Mouse (Mus musculus): ENCODE measurements at regions not wholly inside any gene's neighbourhood (a gene's known extent, or its start where the extent isn't known, plus 50 kb on each side); places are given as distances from the start of the nearest gene placed in this dataset.
"Not testable (repeated sequence)": the region's sequence is repeated elsewhere in the genome, so short reads cannot be mapped to it uniquely, and the experiment has no call there.

- H3K4me2 ChIP-seq (ENCODE audit: low read length); H3K27me3 ChIP-seq (replicated peaks; ENCODE audit: control insufficient read depth, insufficient read depth, low read length); H3K4me1 ChIP-seq (replicated peaks; ENCODE audit: control insufficient read depth, insufficient read depth, low read length); H3K4me3 ChIP-seq (ENCODE audit: low read depth, low read length); ATAC-seq (replicated peaks; ENCODE audit: low FRiP score, low TSS enrichment, low read depth); H3K36me3 ChIP-seq (ENCODE audit: control insufficient read depth, insufficient read depth, low read length); H3K9me3 ChIP-seq (ENCODE audit: control insufficient read depth, low read length); H3K27ac ChIP-seq (ENCODE audit: low read depth); DNase-seq (ENCODE audit: low spot score); H3K9ac ChIP-seq (ENCODE audit: low read length): not testable (repeated sequence)
- WGBS: 69% methylated on average over 7 of the region's 9 CpGs
Observed at GRCm38 (mm10) chr14:53662700-53663355, 591.1 kb downstream of the Dad1 start.

- H3K9me3 ChIP-seq (ENCODE audit: control insufficient read depth, low read length); H3K4me3 ChIP-seq (ENCODE audit: low read depth, low read length); H3K4me1 ChIP-seq (replicated peaks; ENCODE audit: control insufficient read depth, insufficient read depth, low read length); H3K4me2 ChIP-seq (ENCODE audit: low read length); H3K27ac ChIP-seq (ENCODE audit: low read depth); ATAC-seq (replicated peaks; ENCODE audit: low FRiP score, low TSS enrichment, low read depth); H3K9ac ChIP-seq (ENCODE audit: low read length); H3K36me3 ChIP-seq (ENCODE audit: control insufficient read depth, insufficient read depth, low read length); DNase-seq (ENCODE audit: low spot score); H3K27me3 ChIP-seq (replicated peaks; ENCODE audit: control insufficient read depth, insufficient read depth, low read length): not testable (repeated sequence)
- 91% methylated on average over 3 of the region's 3 CpGs for WGBS
Observed at GRCm38 (mm10) chr14:53654669-53655068, 599.2 kb downstream of the Dad1 start.

- not testable (repeated sequence) for H3K36me3 ChIP-seq (ENCODE audit: control insufficient read depth, insufficient read depth, low read length); DNase-seq (ENCODE audit: low spot score); H3K4me1 ChIP-seq (replicated peaks; ENCODE audit: control insufficient read depth, insufficient read depth, low read length); ATAC-seq (replicated peaks; ENCODE audit: low FRiP score, low TSS enrichment, low read depth); H3K4me3 ChIP-seq (ENCODE audit: low read depth, low read length); H3K9ac ChIP-seq (ENCODE audit: low read length); H3K9me3 ChIP-seq (ENCODE audit: control insufficient read depth, low read length); H3K4me2 ChIP-seq (ENCODE audit: low read length); H3K27me3 ChIP-seq (replicated peaks; ENCODE audit: control insufficient read depth, insufficient read depth, low read length); H3K27ac ChIP-seq (ENCODE audit: low read depth)
- WGBS: 68% methylated on average over 4 of the region's 5 CpGs
Observed at GRCm38 (mm10) chr14:53651061-53651460, 602.8 kb downstream of the Dad1 start.

GRCm38 (mm10) chr14:53649189-53649588 lies 604.7 kb downstream of the Dad1 start:
- H3K36me3 ChIP-seq (ENCODE audit: control insufficient read depth, insufficient read depth, low read length); ATAC-seq (replicated peaks; ENCODE audit: low FRiP score, low TSS enrichment, low read depth); DNase-seq (ENCODE audit: low spot score); H3K9me3 ChIP-seq (ENCODE audit: control insufficient read depth, low read length); H3K27ac ChIP-seq (ENCODE audit: low read depth); H3K4me1 ChIP-seq (replicated peaks; ENCODE audit: control insufficient read depth, insufficient read depth, low read length); H3K9ac ChIP-seq (ENCODE audit: low read length); H3K4me2 ChIP-seq (ENCODE audit: low read length); H3K27me3 ChIP-seq (replicated peaks; ENCODE audit: control insufficient read depth, insufficient read depth, low read length); H3K4me3 ChIP-seq (ENCODE audit: low read depth, low read length): not testable (repeated sequence)
- WGBS: 75% methylated on average over 2 of the region's 2 CpGs

GRCm38 (mm10) chr14:53640441-53640840 lies 613.5 kb downstream of the Dad1 start:
- not testable (repeated sequence) for H3K27ac ChIP-seq (ENCODE audit: low read depth); H3K9me3 ChIP-seq (ENCODE audit: control insufficient read depth, low read length); H3K4me3 ChIP-seq (ENCODE audit: low read depth, low read length); H3K9ac ChIP-seq (ENCODE audit: low read length); H3K4me1 ChIP-seq (replicated peaks; ENCODE audit: control insufficient read depth, insufficient read depth, low read length); ATAC-seq (replicated peaks; ENCODE audit: low FRiP score, low TSS enrichment, low read depth); H3K27me3 ChIP-seq (replicated peaks; ENCODE audit: control insufficient read depth, insufficient read depth, low read length); DNase-seq (ENCODE audit: low spot score); H3K4me2 ChIP-seq (ENCODE audit: low read length); H3K36me3 ChIP-seq (ENCODE audit: control insufficient read depth, insufficient read depth, low read length)
- WGBS: 44% methylated on average over 1 of the region's 1 CpGs

GRCm38 (mm10) chr14:53637664-53638063 lies 616.2 kb downstream of the Dad1 start:
- not testable (repeated sequence) for ATAC-seq (replicated peaks; ENCODE audit: low FRiP score, low TSS enrichment, low read depth); H3K9ac ChIP-seq (ENCODE audit: low read length); H3K4me3 ChIP-seq (ENCODE audit: low read depth, low read length); DNase-seq (ENCODE audit: low spot score); H3K27me3 ChIP-seq (replicated peaks; ENCODE audit: control insufficient read depth, insufficient read depth, low read length); H3K4me1 ChIP-seq (replicated peaks; ENCODE audit: control insufficient read depth, insufficient read depth, low read length); H3K27ac ChIP-seq (ENCODE audit: low read depth); H3K4me2 ChIP-seq (ENCODE audit: low read length); H3K9me3 ChIP-seq (ENCODE audit: control insufficient read depth, low read length); H3K36me3 ChIP-seq (ENCODE audit: control insufficient read depth, insufficient read depth, low read length)
- WGBS: 92% methylated on average over 1 of the region's 1 CpGs

GRCm38 (mm10) chr14:53635206-53635605 lies 618.7 kb downstream of the Dad1 start:
- not testable (repeated sequence) for ATAC-seq (replicated peaks; ENCODE audit: low FRiP score, low TSS enrichment, low read depth); H3K36me3 ChIP-seq (ENCODE audit: control insufficient read depth, insufficient read depth, low read length); H3K4me2 ChIP-seq (ENCODE audit: low read length); H3K9ac ChIP-seq (ENCODE audit: low read length); H3K27ac ChIP-seq (ENCODE audit: low read depth); H3K27me3 ChIP-seq (replicated peaks; ENCODE audit: control insufficient read depth, insufficient read depth, low read length); H3K9me3 ChIP-seq (ENCODE audit: control insufficient read depth, low read length); H3K4me1 ChIP-seq (replicated peaks; ENCODE audit: control insufficient read depth, insufficient read depth, low read length); H3K4me3 ChIP-seq (ENCODE audit: low read depth, low read length); DNase-seq (ENCODE audit: low spot score)
- 57% methylated on average over 7 of the region's 7 CpGs for WGBS

- H3K36me3 ChIP-seq (ENCODE audit: control insufficient read depth, insufficient read depth, low read length); H3K9me3 ChIP-seq (ENCODE audit: control insufficient read depth, low read length); H3K9ac ChIP-seq (ENCODE audit: low read length); H3K27ac ChIP-seq (ENCODE audit: low read depth); H3K4me3 ChIP-seq (ENCODE audit: low read depth, low read length); H3K4me1 ChIP-seq (replicated peaks; ENCODE audit: control insufficient read depth, insufficient read depth, low read length); H3K27me3 ChIP-seq (replicated peaks; ENCODE audit: control insufficient read depth, insufficient read depth, low read length); DNase-seq (ENCODE audit: low spot score); ATAC-seq (replicated peaks; ENCODE audit: low FRiP score, low TSS enrichment, low read depth); H3K4me2 ChIP-seq (ENCODE audit: low read length): not testable (repeated sequence)
- 36% methylated on average over 4 of the region's 5 CpGs for WGBS
Observed at GRCm38 (mm10) chr14:53634320-53634979, 619.5 kb downstream of the Dad1 start.

- not testable (repeated sequence) for H3K4me2 ChIP-seq (ENCODE audit: low read length); H3K36me3 ChIP-seq (ENCODE audit: control insufficient read depth, insufficient read depth, low read length); DNase-seq (ENCODE audit: low spot score); H3K4me1 ChIP-seq (replicated peaks; ENCODE audit: control insufficient read depth, insufficient read depth, low read length); H3K9me3 ChIP-seq (ENCODE audit: control insufficient read depth, low read length); H3K27me3 ChIP-seq (replicated peaks; ENCODE audit: control insufficient read depth, insufficient read depth, low read length); H3K27ac ChIP-seq (ENCODE audit: low read depth); H3K9ac ChIP-seq (ENCODE audit: low read length); H3K4me3 ChIP-seq (ENCODE audit: low read depth, low read length); ATAC-seq (replicated peaks; ENCODE audit: low FRiP score, low TSS enrichment, low read depth)
- WGBS: 55% methylated on average over 1 of the region's 1 CpGs
Observed at GRCm38 (mm10) chr14:53633743-53634142, 620.2 kb downstream of the Dad1 start.

Measured in intestine, embryonic 14.5 days (tissue).